Mouse (Mus musculus): ENCODE results near the gene Asb5. TPM values are rescaled to one million over a fixed set of nuclear protein-coding genes. Genes with fewer than 3 reads are reported as not detected.
"Not testable (repeated sequence)": the region's sequence is repeated elsewhere in the genome, so short reads cannot be mapped to it uniquely, and the experiment has no call there.

The Asb5 gene
- total RNA-seq, 2 experiments from 2014 or later, result 0.86 to 1.2 TPM

GRCm38 (mm10) chr8:54610238-54610637 lies 80.9 kb downstream of the Asb5 start:
- intact Hi-C loops (cut with DNase I), result no loop called here

GRCm38 (mm10) chr8:54616710-54617109 lies 87.3 kb downstream of the Asb5 start:
- intact Hi-C loops (cut with DNase I); DNase-seq: not testable (repeated sequence)

More at GRCm38 (mm10) chr8:54610238-54610637, 80.9 kb downstream of the Asb5 start:
- DNase-seq, result no peak

Other genes starting within 250 kb of the Asb5 start
- 10 to 100 TPM; 38.7 to 40.3 TPM for gene Spcs3, start 418 bp downstream of the Asb5 start, total RNA-seq (2021)
- not detected for gene Spata4, start 71.2 kb downstream of the Asb5 start, total RNA-seq (2021)